Mouse (Mus musculus): ENCODE data around the gene Dgki. TPM values are rescaled to one million over a fixed set of nuclear protein-coding genes. Genes with fewer than 3 reads are reported as not detected.
A peak's percentile ranks its signal among the peaks of the same experiment; 100 is the strongest.
"Not testable (repeated sequence)": the region's sequence is repeated elsewhere in the genome, so short reads cannot be mapped to it uniquely, and the experiment has no call there.

Dgki gene
- polyA plus RNA-seq, 1 experiment from 2014 or later = 5.9 TPM

- Histone ChIP-seq H3K9ac (no peak overlapping the region), H3K9me3 (no peaks in the 10 kb centered on the region), H3K27me3 (no peaks in the 10 kb centered on the region), H3K27ac (no peak overlapping the region), H3K36me3 (no peaks in the 10 kb centered on the region), H3K4me1 (replicated peaks) (no peaks in the 10 kb centered on the region), H3K4me2 (no peak overlapping the region), H3K4me3 (no peak overlapping the region)
- 79% methylated on average over 4 of the region's 4 CpGs for WGBS
- ATAC-seq (ENCODE audit: low FRiP score) = no peak
Observed at GRCm38 (mm10) chr6:37131257-37131656, 168.7 kb downstream of the Dgki start.

GRCm38 (mm10) chr6:37120417-37121154 is 179.4 kb downstream of the Dgki start:
- H3K9ac ChIP-seq = no peak overlapping the region
- no peaks in the 10 kb centered on the region for H3K4me1 ChIP-seq (replicated peaks)
- peaks cover 2% of the 10 kb centered on the region; the same call in 1 of the 2 replicates for H3K36me3 ChIP-seq
- no peak overlapping the region for H3K4me2 ChIP-seq
- 0 out of 2 replicates have a peak, but pooled peaks cover 4% of the 10 kb centered on the region for H3K9me3 ChIP-seq
- WGBS = 94% methylated on average over 19 of the region's 19 CpGs
- no peak for ATAC-seq (ENCODE audit: low FRiP score)
- no peak overlapping the region for H3K4me3 ChIP-seq
- H3K27me3 ChIP-seq = no peaks in the 10 kb centered on the region
- no peak overlapping the region for H3K27ac ChIP-seq

GRCm38 (mm10) chr6:37119205-37119604 is 180.8 kb downstream of the Dgki start:
- H3K4me1 ChIP-seq (replicated peaks) = no peaks in the 10 kb centered on the region
- H3K27ac ChIP-seq = no peak overlapping the region
- no peak overlapping the region for H3K4me2 ChIP-seq
- H3K4me3 ChIP-seq = no peak overlapping the region
- H3K9ac ChIP-seq = no peak overlapping the region
- 82% methylated on average over 3 of the region's 3 CpGs for WGBS
- peaks cover 2% of the 10 kb centered on the region; the same call in 1 of the 2 replicates for H3K36me3 ChIP-seq
- 0 out of 2 replicates have a peak, but pooled peaks cover 4% of the 10 kb centered on the region for H3K9me3 ChIP-seq
- H3K27me3 ChIP-seq = no peaks in the 10 kb centered on the region
- ATAC-seq (ENCODE audit: low FRiP score) = no peak

- H3K4me2 ChIP-seq = no peak overlapping the region
- no peaks in the 10 kb centered on the region for H3K27me3 ChIP-seq
- WGBS = 94% methylated on average over 4 of the region's 4 CpGs
- no peak overlapping the region for H3K27ac ChIP-seq
- H3K9ac ChIP-seq = no peak overlapping the region
- H3K36me3 ChIP-seq = no peaks in the 10 kb centered on the region
- no peak overlapping the region for H3K4me3 ChIP-seq
- no peak for ATAC-seq (ENCODE audit: low FRiP score)
- no peaks in the 10 kb centered on the region for H3K9me3 ChIP-seq
- H3K4me1 ChIP-seq (replicated peaks) = no peaks in the 10 kb centered on the region
Observed at GRCm38 (mm10) chr6:37113048-37113447, 186.9 kb downstream of the Dgki start.

- not testable (repeated sequence) for H3K27ac ChIP-seq; ATAC-seq (ENCODE audit: low FRiP score); H3K9ac ChIP-seq; H3K9me3 ChIP-seq; H3K4me1 ChIP-seq (replicated peaks); H3K4me2 ChIP-seq; H3K27me3 ChIP-seq; H3K4me3 ChIP-seq; H3K36me3 ChIP-seq
- WGBS = 94% methylated on average over 6 of the region's 6 CpGs
Observed at GRCm38 (mm10) chr6:37106236-37106635, 193.7 kb downstream of the Dgki start.

- 77% methylated on average over 5 of the region's 5 CpGs for WGBS
- H3K36me3 ChIP-seq = no peaks in the 10 kb centered on the region
- peaks cover 6% of the 10 kb centered on the region; the same call in 1 of the 2 replicates for H3K4me1 ChIP-seq (replicated peaks)
- H3K9ac ChIP-seq = no peak overlapping the region
- H3K27me3 ChIP-seq = no peaks in the 10 kb centered on the region
- no peak overlapping the region for H3K4me2 ChIP-seq
- no peak overlapping the region for H3K27ac ChIP-seq
- no peak for ATAC-seq (ENCODE audit: low FRiP score)
- no peak overlapping the region for H3K4me3 ChIP-seq
- H3K9me3 ChIP-seq = no peaks in the 10 kb centered on the region
Observed at GRCm38 (mm10) chr6:37100413-37100812, 199.6 kb downstream of the Dgki start.

GRCm38 (mm10) chr6:37097356-37098155 is 202.4 kb downstream of the Dgki start:
- Histone ChIP-seq H3K27me3 (no peaks in the 10 kb centered on the region), H3K36me3 (no peaks in the 10 kb centered on the region), H3K9ac (no peak overlapping the region), H3K4me1 (replicated peaks) (peaks cover 6% of the 10 kb centered on the region; the same call in 1 of the 2 replicates), H3K4me3 (no peak overlapping the region), H3K27ac (no peak overlapping the region; the same call in 1 of the 2 replicates), H3K4me2 (no peak overlapping the region), H3K9me3 (no peaks in the 10 kb centered on the region)
- peak; percentile 67 for ATAC-seq (ENCODE audit: low FRiP score)
- 52% methylated on average over 18 of the region's 18 CpGs for WGBS

GRCm38 (mm10) chr6:37096840-37097305 is 203.1 kb downstream of the Dgki start:
- peak overlapping the region; percentile 29; the same call in 1 of the 2 replicates for H3K4me2 ChIP-seq
- 0 out of 2 replicates have a peak, but pooled peaks have one; percentile 44 for ATAC-seq (ENCODE audit: low FRiP score)
- H3K4me1 ChIP-seq (replicated peaks) = peaks cover 6% of the 10 kb centered on the region; the same call in 1 of the 2 replicates
- 52% methylated on average over 12 of the region's 12 CpGs for WGBS
- H3K36me3 ChIP-seq = no peaks in the 10 kb centered on the region
- no peaks in the 10 kb centered on the region for H3K27me3 ChIP-seq
- no peak overlapping the region for H3K9ac ChIP-seq
- H3K4me3 ChIP-seq = no peak overlapping the region
- H3K27ac ChIP-seq = peak overlapping the region; percentile 64
- no peaks in the 10 kb centered on the region for H3K9me3 ChIP-seq

GRCm38 (mm10) chr6:37089148-37090111 is 210.6 kb downstream of the Dgki start:
- Histone ChIP-seq H3K9ac (no peak overlapping the region), H3K27me3 (no peaks in the 10 kb centered on the region), H3K4me1 (replicated peaks) (peaks cover 8% of the 10 kb centered on the region), H3K9me3 (no peaks in the 10 kb centered on the region), H3K36me3 (no peaks in the 10 kb centered on the region), H3K4me3 (no peak overlapping the region), H3K4me2 (0 out of 2 replicates have a peak overlapping the region, but pooled peaks have one; percentile 1), H3K27ac (no peak overlapping the region; the same call in 1 of the 2 replicates)
- whole genome bisulfite sequencing = 42% methylated on average over 8 of the region's 8 CpGs
- ATAC-seq (ENCODE audit: low FRiP score) = peak; percentile 77

GRCm38 (mm10) chr6:37082990-37083389 is 217.0 kb downstream of the Dgki start:
- no peaks in the 10 kb centered on the region for H3K9me3 ChIP-seq
- ATAC-seq (ENCODE audit: low FRiP score) = no peak
- no peak overlapping the region for H3K9ac ChIP-seq
- no peak overlapping the region for H3K4me3 ChIP-seq
- no peaks in the 10 kb centered on the region for H3K4me1 ChIP-seq (replicated peaks)
- 95% methylated on average over 3 of the region's 3 CpGs for WGBS
- no peak overlapping the region for H3K27ac ChIP-seq
- 0 out of 2 replicates have a peak, but pooled peaks cover 4% of the 10 kb centered on the region for H3K36me3 ChIP-seq
- H3K4me2 ChIP-seq = no peak overlapping the region
- H3K27me3 ChIP-seq = no peaks in the 10 kb centered on the region

GRCm38 (mm10) chr6:37072401-37073016 is 227.5 kb downstream of the Dgki start:
- no peak overlapping the region for H3K4me2 ChIP-seq
- H3K27me3 ChIP-seq = no peaks in the 10 kb centered on the region
- no peaks in the 10 kb centered on the region for H3K9me3 ChIP-seq
- no peak overlapping the region for H3K27ac ChIP-seq
- no peak for ATAC-seq (ENCODE audit: low FRiP score)
- no peak overlapping the region for H3K4me3 ChIP-seq
- H3K4me1 ChIP-seq (replicated peaks) = peaks cover 6% of the 10 kb centered on the region; the same call in 1 of the 2 replicates
- H3K9ac ChIP-seq = no peak overlapping the region
- WGBS = 88% methylated on average over 9 of the region's 9 CpGs
- H3K36me3 ChIP-seq = no peaks in the 10 kb centered on the region
